ENCODE assay signal across 21 mouse cellular contexts in genomic region chr4:145231732-145232131, GRCm38 (mm10). TPM values are rescaled to one million over a fixed set of nuclear protein-coding genes. Genes with fewer than 3 reads are reported as not detected.
DNase-seq lines count a peak whose midpoint lies in the region; ATAC-seq and TF ChIP-seq lines count a peak whose summit lies in the region.
"Had no signal": no experiment of that assay in that cellular context is flagged by ENCODE, and none has a peak within 500 bp of the region (broad histone marks: within the 10 kb centered on the region; RNA-seq: fewer than 3 reads in every experiment).

No protein-coding gene starts in this region.

- no peak overlapping the region for H3K4me3 ChIP-seq in brown adipose tissue, adult 24 weeks (ENCODE audit: insufficient read depth, low read depth, low read length)
- H3K4me3 ChIP-seq in midbrain, postnatal 0 days (ENCODE audit: low read depth, low read length): no peak overlapping the region
- H3K4me3 ChIP-seq: embryonic facial prominence, embryonic 15.5 days; erythroblast, embryonic 14.5 days; forebrain, embryonic 10.5 days; heart, embryonic 10.5 days; heart, embryonic 15.5 days; hindbrain, embryonic 10.5 days had no signal

- intact Hi-C loops in gastrocnemius, postnatal 14 days (cut with DNase I; ENCODE audit: low total_unique reads): no loop called here

- peak; percentile 7 for DNase-seq in gastrocnemius, postnatal 14 days
- no peak for DNase-seq in gastrocnemius, adult 18-20 months (ENCODE audit: low spot score)
- peak; percentile 39 for DNase-seq in layer of hippocampus, adult 11-12 months (ENCODE audit: low spot score)
- DNase-seq in layer of hippocampus, adult 9-10 months (ENCODE audit: low spot score): no peak
- no peak for DNase-seq in urinary bladder, adult 2 months (ENCODE audit: low spot score)
- DNase-seq in midbrain, postnatal 0 days (ENCODE audit: low spot score): no peak
- DNase-seq: adrenal gland, postnatal 10 days; cerebellum, adult 18-20 months; cerebellum, postnatal 10 days; embryo, embryonic 11 days; gastrocnemius, postnatal 25 days; heart, postnatal 14 days had no signal

- ATAC-seq in midbrain, postnatal 0 days (ENCODE audit: low FRiP score): no peak
- ATAC-seq: forebrain, embryonic 14.5 days had no signal

- H3K36me3 ChIP-seq in midbrain, postnatal 0 days (ENCODE audit: insufficient read depth, low read length): no peaks in the 10 kb centered on the region
- H3K36me3 ChIP-seq: embryonic facial prominence, embryonic 15.5 days; forebrain, embryonic 10.5 days; heart, embryonic 10.5 days; heart, embryonic 15.5 days; hindbrain, embryonic 10.5 days had no signal

- peak overlapping the region; percentile 20; the same call in 1 of the 2 replicates for H3K27ac ChIP-seq in brown adipose tissue, adult 24 weeks (replicated peaks; ENCODE audit: low read depth, low read length)
- H3K27ac ChIP-seq in midbrain, postnatal 0 days (ENCODE audit: low read depth, low read length): no peak overlapping the region
- H3K27ac ChIP-seq: embryonic facial prominence, embryonic 15.5 days; forebrain, embryonic 10.5 days; heart, embryonic 10.5 days; heart, embryonic 15.5 days; hindbrain, embryonic 10.5 days; hindbrain, embryonic 14.5 days had no signal

- H3K9ac ChIP-seq in midbrain, postnatal 0 days (replicated peaks; ENCODE audit: low read length, poor library complexity, severe bottlenecking): no peak overlapping the region
- H3K9ac ChIP-seq: embryonic facial prominence, embryonic 15.5 days; heart, embryonic 15.5 days; hindbrain, embryonic 14.5 days had no signal

- peaks cover 34% of the 10 kb centered on the region for H3K4me1 ChIP-seq in brown adipose tissue, adult 24 weeks (ENCODE audit: control insufficient read depth, insufficient read depth, insufficient read length, low read length)
- no peaks in the 10 kb centered on the region for H3K4me1 ChIP-seq in midbrain, postnatal 0 days (ENCODE audit: insufficient read depth, low read length)
- H3K4me1 ChIP-seq: embryonic facial prominence, embryonic 15.5 days had no signal

- H3K27me3 ChIP-seq in midbrain, postnatal 0 days (ENCODE audit: insufficient read depth, low read length): no peaks in the 10 kb centered on the region
- H3K27me3 ChIP-seq: embryonic facial prominence, embryonic 15.5 days; heart, embryonic 15.5 days had no signal

- no peaks in the 10 kb centered on the region for H3K9me3 ChIP-seq in midbrain, postnatal 0 days (ENCODE audit: low read length)
- H3K9me3 ChIP-seq: embryonic facial prominence, embryonic 15.5 days; forebrain, embryonic 10.5 days; heart, embryonic 10.5 days; heart, embryonic 15.5 days; hindbrain, embryonic 10.5 days had no signal

- 92% methylated on average over 5 of the region's 5 CpGs for WGBS in midbrain, postnatal 0 days

- no peak for TF ChIP-seq CTCF in midbrain, postnatal 0 days (IDR thresholded peaks at IDR 0.05)

- no peak overlapping the region for H3K4me2 ChIP-seq in midbrain, postnatal 0 days (ENCODE audit: low read depth, low read length, poor library complexity, severe bottlenecking)
- H3K4me2 ChIP-seq: embryonic facial prominence, embryonic 15.5 days; heart, embryonic 15.5 days; hindbrain, embryonic 14.5 days had no signal

RNA-seq across cellular contexts. Expression of gene Tnfrsf1b, which starts 14.9 kb away (rescaled TPM):
- total RNA-seq in gastrocnemius, postnatal 14 days (2021): 1 to 10 TPM; 2.9 to 4.0 TPM
- 1 to 10 TPM; 1.5 to 2.9 TPM for total RNA-seq in gastrocnemius, adult 18-20 months (2021)
- 2.8 and 3.4 TPM in 2 replicates for polyA plus RNA-seq in brown adipose tissue, adult 24 weeks (2012; ENCODE audit: insufficient read depth, insufficient read length, missing spikeins)
- polyA plus RNA-seq in urinary bladder, adult 2 months (2012; rRNA removed): 10.5 TPM in 2 replicates
- 7.1 and 7.5 TPM in 2 replicates for total RNA-seq in midbrain, postnatal 0 days (2014; rRNA removed)
- polyA plus RNA-seq in midbrain, postnatal 0 days (2015; fragmentation: Nextera tagmentation; extraction: Ambion mirVana): 2.6 and 2.8 TPM in 2 replicates

RNA-seq across cellular contexts. Expression of gene Vps13d, which starts 36.9 kb away (rescaled TPM):
- 10 to 100 TPM; 22.7 to 25.9 TPM for total RNA-seq in gastrocnemius, postnatal 14 days (2021)
- total RNA-seq in gastrocnemius, adult 18-20 months (2021): 10 to 100 TPM; 28.7 to 34.3 TPM
- 30.9 and 35.6 TPM in 2 replicates for polyA plus RNA-seq in brown adipose tissue, adult 24 weeks (2012; ENCODE audit: insufficient read depth, insufficient read length, missing spikeins)
- 39.3 TPM in 2 replicates for polyA plus RNA-seq in urinary bladder, adult 2 months (2012; rRNA removed)
- total RNA-seq in midbrain, postnatal 0 days (2014; rRNA removed): 35.6 and 36.5 TPM in 2 replicates
- 7.8 and 9.1 TPM in 2 replicates for polyA plus RNA-seq in midbrain, postnatal 0 days (2015; fragmentation: Nextera tagmentation; extraction: Ambion mirVana)

Comparison
In these comparisons a context has a peak if more than half of its experiments do, and no peak if none do; other contexts are left out.
1. DNase-seq: peak in gastrocnemius, postnatal 14 days (single experiment) and layer of hippocampus, adult 11-12 months (single experiment); none in gastrocnemius, adult 18-20 months (single experiment), layer of hippocampus, adult 9-10 months (single experiment), urinary bladder, adult 2 months (single experiment) and midbrain, postnatal 0 days (single experiment).